Comparison of ENCODE assay signal across 14 mouse cellular contexts in the genomic region with DNA sequence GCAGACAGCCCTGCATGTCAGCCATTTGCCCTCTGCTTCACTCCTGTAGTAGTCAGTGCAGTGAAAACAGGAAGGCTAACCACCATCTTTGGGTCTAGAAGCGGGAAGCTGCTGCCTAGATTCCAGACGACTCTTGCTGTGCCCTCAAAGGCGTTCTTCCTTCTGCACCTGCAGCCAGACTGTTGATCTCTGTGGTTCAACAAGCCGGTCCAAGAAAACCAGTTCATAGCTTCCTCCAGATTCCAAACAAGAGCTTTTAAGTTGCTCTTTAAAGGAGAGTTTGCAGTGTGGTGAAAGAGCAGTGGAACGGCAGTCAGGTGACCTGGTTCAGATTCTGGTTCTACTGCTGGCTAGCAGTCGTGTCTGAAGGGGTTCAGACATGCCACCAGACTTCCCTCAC. TPM values are rescaled to one million over a fixed set of nuclear protein-coding genes. Genes with fewer than 3 reads are reported as not detected.
DNase-seq lines count a peak whose midpoint lies in the region; ATAC-seq and TF ChIP-seq lines count a peak whose summit lies in the region.
"Had no signal": no experiment of that assay in that cellular context is flagged by ENCODE, and none has a peak within 500 bp of the region (broad histone marks: within the 10 kb centered on the region; RNA-seq: fewer than 3 reads in every experiment).

No protein-coding gene starts in this region.

- H3K4me3 ChIP-seq in heart, postnatal 0 days (ENCODE audit: low read depth, low read length) = no peak overlapping the region
- no peak overlapping the region for H3K4me3 ChIP-seq in heart, embryonic 10.5 days
- H3K4me3 ChIP-seq in lung, embryonic 16.5 days (ENCODE audit: low read length) = no peak overlapping the region
- H3K4me3 ChIP-seq in lung, adult 2 months (replicated peaks; ENCODE audit: extremely low read depth, low read depth, low read length) = no peak overlapping the region
- no peak overlapping the region for H3K4me3 ChIP-seq in stomach, embryonic 15.5 days (replicated peaks)

- H3K27me3 ChIP-seq in heart, postnatal 0 days (ENCODE audit: control insufficient read depth, insufficient read depth, low read length) = no peaks in the 10 kb centered on the region
- H3K27me3 ChIP-seq in heart, embryonic 10.5 days (ENCODE audit: insufficient read depth, poor library complexity, severe bottlenecking) = no peaks in the 10 kb centered on the region
- H3K27me3 ChIP-seq in lung, embryonic 16.5 days (ENCODE audit: control insufficient read depth, insufficient read depth, low read depth, low read length) = no peaks in the 10 kb centered on the region
- H3K27me3 ChIP-seq in stomach, embryonic 15.5 days (replicated peaks) = no peaks in the 10 kb centered on the region

- peaks cover 10% of the 10 kb centered on the region for H3K4me1 ChIP-seq in heart, postnatal 0 days (ENCODE audit: control insufficient read depth, insufficient read depth)
- H3K4me1 ChIP-seq in heart, embryonic 10.5 days = peaks cover 37% of the 10 kb centered on the region
- peaks cover 11% of the 10 kb centered on the region for H3K4me1 ChIP-seq in lung, embryonic 16.5 days (replicated peaks; ENCODE audit: control insufficient read depth, insufficient read depth, low read length)
- H3K4me1 ChIP-seq in lung, adult 2 months (ENCODE audit: control insufficient read depth, insufficient read depth, low read length) = peaks cover 8% of the 10 kb centered on the region; the same call in 1 of the 2 replicates
- H3K4me1 ChIP-seq in stomach, embryonic 15.5 days = no peaks in the 10 kb centered on the region; the same call in 1 of the 2 replicates

- peaks cover 19% of the 10 kb centered on the region for H3K36me3 ChIP-seq in heart, postnatal 0 days (replicated peaks; ENCODE audit: control insufficient read depth, insufficient read depth, low read length)
- H3K36me3 ChIP-seq in heart, embryonic 10.5 days = peaks cover 14% of the 10 kb centered on the region
- peaks cover 6% of the 10 kb centered on the region for H3K36me3 ChIP-seq in lung, embryonic 16.5 days (ENCODE audit: control insufficient read depth, insufficient read depth, low read length)
- peaks cover 6% of the 10 kb centered on the region; the same call in 1 of the 2 replicates for H3K36me3 ChIP-seq in stomach, embryonic 15.5 days

- no peak; the same call in 1 of the 2 replicates for ATAC-seq in heart, postnatal 0 days (ENCODE audit: insufficient read depth, low read depth)
- no peak for ATAC-seq in lung, embryonic 16.5 days (ENCODE audit: low read depth)
- no peak for ATAC-seq in stomach, embryonic 15.5 days (ENCODE audit: insufficient read depth, low FRiP score, low read depth)
- ATAC-seq: CD4-positive, CD25-positive, alpha-beta regulatory T cell, adult 4 months; inflammation-experienced regulatory T-cells, adult 6 months; liver, postnatal 0 days had no signal

- H3K9me3 ChIP-seq in heart, postnatal 0 days (replicated peaks; ENCODE audit: control insufficient read depth, low read length) = no peaks in the 10 kb centered on the region
- no peaks in the 10 kb centered on the region; the same call in 1 of the 2 replicates for H3K9me3 ChIP-seq in heart, embryonic 10.5 days
- H3K9me3 ChIP-seq in lung, embryonic 16.5 days (ENCODE audit: control insufficient read depth, low read length) = no peaks in the 10 kb centered on the region
- no peaks in the 10 kb centered on the region for H3K9me3 ChIP-seq in stomach, embryonic 15.5 days

- peak overlapping the region; percentile 48; the same call in 1 of the 2 replicates for H3K27ac ChIP-seq in heart, postnatal 0 days (ENCODE audit: low read depth)
- no peak overlapping the region for H3K27ac ChIP-seq in heart, embryonic 10.5 days
- peak overlapping the region; percentile 63 for H3K27ac ChIP-seq in lung, embryonic 16.5 days (ENCODE audit: low read length)
- H3K27ac ChIP-seq in stomach, embryonic 15.5 days = peak overlapping the region; percentile 31; the same call in 1 of the 2 replicates

- TF ChIP-seq EP300 in heart, postnatal 0 days (IDR thresholded peaks at IDR 0.05; ENCODE audit: low read depth) = no peak

- TF ChIP-seq POLR2A in lung, adult 2 months (IDR thresholded peaks at IDR 0.05; ENCODE audit: borderline replicate concordance, extremely low read depth, low read depth, low read length) = no peak

- H3K4me2 ChIP-seq in heart, postnatal 0 days (ENCODE audit: low read depth, low read length) = no peak overlapping the region
- no peak overlapping the region for H3K4me2 ChIP-seq in lung, embryonic 16.5 days (ENCODE audit: low read depth, low read length)
- no peak overlapping the region for H3K4me2 ChIP-seq in stomach, embryonic 15.5 days

- WGBS in heart, postnatal 0 days = 55% methylated on average over 6 of the region's 6 CpGs
- 62% methylated on average over 6 of the region's 6 CpGs for WGBS in heart, embryonic 10.5 days
- 48% methylated on average over 6 of the region's 6 CpGs for WGBS in lung, embryonic 16.5 days
- WGBS in lung, adult 2 months = 39% methylated on average over 6 of the region's 6 CpGs
- WGBS in stomach, embryonic 15.5 days = 47% methylated on average over 6 of the region's 6 CpGs

- no peak for DNase-seq in heart, postnatal 0 days (ENCODE audit: low spot score)
- DNase-seq in heart, embryonic 10.5 days (ENCODE audit: low spot score) = no peak
- no peak for DNase-seq in lung, adult 2 months
- peak; percentile 49 for DNase-seq in thymus, postnatal 4 days
- no peak for DNase-seq in kidney, adult 8-10 months
- DNase-seq: adrenal gland, postnatal 14 days; cerebellum, adult 9-10 months; kidney, postnatal 36 days; liver, postnatal 0 days; midbrain, embryonic 14.5 days had no signal

- no peak overlapping the region for H3K9ac ChIP-seq in heart, postnatal 0 days (replicated peaks; ENCODE audit: low read depth, low read length)
- H3K9ac ChIP-seq in lung, embryonic 16.5 days (ENCODE audit: low read length) = no peak overlapping the region
- H3K9ac ChIP-seq in stomach, embryonic 15.5 days = no peak overlapping the region
- H3K9ac ChIP-seq: liver, postnatal 0 days had no signal

- no peak for TF ChIP-seq CTCF in heart, postnatal 0 days (IDR thresholded peaks at IDR 0.05; ENCODE audit: low read depth)
- TF ChIP-seq CTCF in lung, adult 2 months (IDR thresholded peaks at IDR 0.05; ENCODE audit: insufficient read depth, low read length) = no peak

RNA-seq across cellular contexts. Expression of a gene that starts 48.2 kb away (rescaled TPM):
- 22.6 and 29.2 TPM in 2 replicates for total RNA-seq in heart, postnatal 0 days (2014; rRNA removed; ENCODE audit: low replicate concordance)
- polyA plus RNA-seq in heart, postnatal 0 days (2015; fragmentation: Nextera tagmentation; extraction: Ambion mirVana) = 17.4 and 17.9 TPM in 2 replicates
- 20.1 and 20.4 TPM in 2 replicates for polyA plus RNA-seq in heart, embryonic 10.5 days (2016; fragmentation: Nextera tagmentation; extraction: Ambion mirVana)
- 36.4 and 38.9 TPM in 2 replicates for polyA plus RNA-seq in lung, embryonic 16.5 days (2015; fragmentation: Nextera tagmentation; extraction: Ambion mirVana)
- 29.1 and 32.6 TPM in 2 replicates for polyA plus RNA-seq in lung, adult 2 months (2012; rRNA removed)
- polyA plus RNA-seq in stomach, embryonic 15.5 days (2015; fragmentation: Nextera tagmentation; extraction: Ambion mirVana) = 25.0 and 25.3 TPM in 2 replicates
